Mouse (Mus musculus) layer of hippocampus, postnatal 25 days (tissue): Measurements from ENCODE around the gene Adh6b. TPM values are rescaled to one million over a fixed set of nuclear protein-coding genes. Genes with fewer than 3 reads are reported as not detected.
A peak's percentile ranks its signal among the peaks of the same experiment; 100 is the strongest.

ENCODE experiments used
- DNase-seq, 2 experiments: peaks; one replicate each; pipeline ENCODE4 v3.0.0; 2022; ENCODE audit warnings: mixed read lengths in 2 of 2, low spot score in 1 of 2; ENCODE audit errors: extremely low spot score in 1 of 2
- total RNA-seq, 2 experiments: library from RNA; stranded (reverse); gene quantifications; 2 replicates each; pipeline ENCODE4 v1.2.3; 2021

The Adh6b gene
- not detected for total RNA-seq

DNA sequence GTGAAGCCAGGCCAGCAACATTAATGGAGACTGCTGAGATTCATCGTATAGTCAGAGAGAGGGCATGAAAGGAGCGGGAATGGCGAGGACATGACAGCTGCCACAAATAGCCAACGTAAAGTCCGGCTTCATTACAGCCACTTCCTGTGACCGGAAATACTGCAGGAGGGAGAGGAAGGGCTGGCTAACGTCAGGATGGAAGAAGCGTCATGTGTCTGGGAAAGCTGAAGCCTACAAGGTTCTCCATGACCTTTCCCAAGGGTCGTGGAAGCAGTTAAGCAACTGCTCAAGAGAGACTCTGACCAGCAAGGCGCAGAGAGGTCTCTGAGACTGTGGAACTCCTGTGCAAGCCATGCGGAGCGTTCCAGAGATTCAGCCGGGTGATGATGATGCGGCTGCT is at the start of gene Adh6b:
TSS of gene Adh6b (plus strand) at position 305 of the 400 bp plus-strand sequence.
- DNase-seq: no peak

DNA sequence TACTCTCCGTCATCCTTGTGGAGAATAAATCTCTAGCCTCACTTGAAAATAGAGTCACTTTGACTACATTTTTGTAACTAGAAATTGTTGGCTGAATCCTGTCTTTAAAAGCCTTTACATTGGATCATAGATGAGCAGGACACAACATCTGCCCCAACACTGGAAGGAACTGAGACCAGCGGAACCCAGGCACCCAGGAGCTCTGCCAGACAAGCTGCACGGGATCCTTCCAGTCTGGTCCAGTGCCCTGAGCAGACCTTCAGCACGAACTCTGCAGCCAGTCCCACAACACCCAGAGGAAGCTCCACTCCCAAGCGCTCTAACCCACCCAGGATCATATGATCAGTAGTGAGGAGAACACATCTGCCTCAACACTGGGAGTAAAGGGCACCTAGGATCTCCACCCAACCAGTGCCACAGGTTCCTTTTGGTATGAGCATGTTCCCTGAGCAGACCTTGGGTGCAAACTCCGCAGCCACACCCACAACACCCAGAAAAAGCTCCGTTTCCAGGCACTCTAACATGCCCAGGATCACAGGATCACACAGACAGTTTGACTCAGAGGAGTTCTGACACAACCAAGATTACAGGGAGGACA is 48.2 kb upstream of the Adh6b start:
- no peak for DNase-seq

DNA sequence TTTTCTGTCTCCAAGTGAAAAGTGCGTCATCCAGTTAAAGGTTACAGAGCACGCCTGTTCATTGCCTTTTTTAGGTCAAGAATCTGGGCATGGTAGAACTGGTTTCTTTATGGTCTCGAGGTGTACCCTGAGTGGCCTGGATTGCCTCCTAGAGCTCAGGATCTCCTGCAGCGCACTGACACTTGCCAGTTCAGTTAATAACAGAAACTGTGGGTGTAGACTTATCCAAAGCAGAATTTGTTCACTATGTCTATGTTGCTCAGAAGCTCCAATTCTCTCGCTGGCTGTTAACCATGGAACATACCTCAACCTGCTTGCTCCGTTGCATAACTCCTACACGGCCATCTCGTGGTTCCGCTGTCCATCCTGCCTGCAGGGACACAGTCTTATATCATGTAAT is 41.4 kb upstream of the Adh6b start:
- no peak for DNase-seq

DNA sequence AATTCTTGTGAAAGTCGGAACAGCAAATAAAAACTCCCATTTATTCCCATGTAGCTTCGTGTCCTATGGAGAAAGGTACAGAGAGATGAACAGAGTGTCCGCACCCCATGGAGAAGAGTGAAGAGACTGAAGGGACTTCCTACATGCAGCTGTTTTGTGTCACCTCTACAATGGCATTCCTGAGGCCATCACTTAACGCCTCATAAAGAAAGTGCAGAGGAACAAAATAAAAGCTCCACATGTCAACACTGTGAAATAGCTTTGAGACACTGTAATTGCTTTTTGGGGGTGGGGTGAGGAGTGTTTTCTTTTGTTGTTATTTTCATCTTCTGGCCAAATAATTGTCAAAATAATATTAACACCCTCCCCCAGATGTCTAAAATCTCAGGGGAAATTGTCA is 38.9 kb upstream of the Adh6b start:
- DNase-seq: no peak

DNA sequence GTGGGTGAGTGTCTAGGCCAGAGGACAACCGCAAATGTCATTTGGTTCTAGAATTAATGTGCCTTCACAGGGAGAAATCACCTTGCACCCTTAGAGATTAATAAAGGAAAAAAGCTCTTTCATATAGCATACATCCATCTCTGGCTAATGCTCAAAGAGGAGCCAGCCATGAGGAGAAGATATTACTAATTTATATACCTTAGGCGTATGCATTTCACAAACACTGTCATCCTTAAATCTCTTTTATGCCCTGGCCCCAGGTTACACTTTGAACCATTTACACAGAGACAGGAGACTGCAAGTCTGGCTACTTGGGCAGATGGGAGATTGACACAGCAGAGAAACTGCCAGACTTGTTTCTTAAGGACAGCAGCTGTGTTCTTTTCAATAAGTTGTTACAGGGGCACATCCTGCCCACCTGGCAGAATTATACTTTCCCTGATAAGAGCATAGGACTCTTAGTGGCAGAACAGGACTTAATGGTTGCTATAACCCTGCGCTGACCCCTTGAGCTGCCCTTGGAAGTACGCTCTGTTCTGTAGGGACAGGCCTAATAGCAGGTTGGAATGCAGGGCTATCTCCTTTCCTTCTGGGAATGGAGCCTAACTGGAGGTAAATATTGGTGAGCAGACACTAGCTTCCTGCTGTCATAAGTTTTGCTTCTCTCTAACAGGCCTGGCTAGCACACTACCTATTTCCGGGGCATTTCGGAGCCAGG is 37.6 kb upstream of the Adh6b start:
- DNase-seq: no peak

DNA sequence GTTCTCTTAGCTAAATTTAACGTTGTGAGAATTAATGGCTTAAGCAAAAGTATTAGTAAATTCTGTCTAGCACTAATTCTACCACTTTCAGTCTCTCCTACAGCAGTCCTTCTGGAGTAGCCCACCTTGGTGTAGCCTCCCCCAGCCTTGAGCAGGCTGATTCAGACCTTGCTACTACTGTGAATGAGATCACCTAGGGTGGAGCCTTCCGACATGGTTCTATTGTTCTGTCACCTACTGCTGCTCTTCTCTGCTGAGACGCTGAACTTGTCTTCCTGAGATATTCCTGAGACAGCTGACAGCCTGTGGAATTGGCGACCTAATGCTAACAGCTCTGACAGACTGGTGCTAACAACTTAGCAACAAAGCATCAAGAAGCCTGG is 37.1 kb upstream of the Adh6b start:
- DNase-seq: no peak

DNA sequence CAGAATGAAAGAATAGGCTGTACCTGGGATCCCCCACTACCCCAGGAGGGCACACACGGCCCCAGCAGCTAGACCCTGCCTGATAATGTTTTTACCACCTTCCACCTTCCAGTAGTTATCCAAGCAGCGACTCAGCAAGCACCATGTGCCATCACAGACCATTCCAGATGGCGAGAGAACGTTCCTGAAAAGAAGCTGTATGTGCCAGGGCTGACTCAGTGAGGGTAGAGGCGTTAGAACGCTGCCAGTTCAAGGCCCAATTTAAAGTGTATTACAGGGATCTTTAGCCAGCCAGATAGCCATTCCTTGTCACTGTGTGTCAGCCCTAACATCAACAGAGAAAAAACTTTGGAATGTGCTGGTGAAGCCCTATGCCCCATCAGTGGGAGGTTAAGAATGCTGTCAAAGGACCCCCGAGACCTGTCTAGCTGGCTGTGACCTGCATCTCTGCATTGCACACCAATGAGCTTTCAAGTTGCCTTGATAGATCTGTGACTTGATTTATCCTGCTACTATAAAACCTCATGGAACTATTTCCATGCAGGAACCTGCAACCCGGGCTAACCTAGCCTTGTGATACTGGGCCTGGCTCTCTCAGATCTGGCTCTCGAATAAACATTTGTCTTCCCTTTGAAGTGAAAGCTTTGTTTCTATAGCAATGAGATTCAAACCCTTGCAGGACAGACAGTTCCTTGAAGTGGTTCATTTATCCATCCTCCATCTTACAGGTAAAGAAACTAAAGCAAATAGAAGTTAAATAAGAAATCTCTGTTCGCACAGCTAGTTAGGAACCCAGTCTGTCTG is 35.9 kb upstream of the Adh6b start:
- DNase-seq: peak in 1 of 2 experiments; percentile 6

DNA sequence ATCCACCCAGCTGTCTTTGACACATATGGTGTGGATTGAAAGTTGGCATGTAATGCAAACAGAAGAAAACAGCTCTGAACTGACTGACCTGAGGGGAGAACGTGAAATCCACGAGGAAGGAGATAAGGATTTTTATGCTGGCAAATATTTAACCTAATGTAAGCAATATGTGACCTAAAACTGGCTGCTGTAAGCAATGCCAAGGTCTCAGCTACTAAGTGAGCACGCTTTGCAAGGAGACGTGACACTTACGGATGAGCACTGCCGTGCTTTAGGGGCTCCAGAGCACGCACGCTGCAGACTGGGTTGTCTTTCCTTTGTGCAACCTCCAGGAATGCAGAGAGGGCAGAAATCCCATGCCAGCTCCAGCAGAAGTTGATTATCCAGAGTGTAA is 35.3 kb upstream of the Adh6b start:
- DNase-seq: no peak

DNA sequence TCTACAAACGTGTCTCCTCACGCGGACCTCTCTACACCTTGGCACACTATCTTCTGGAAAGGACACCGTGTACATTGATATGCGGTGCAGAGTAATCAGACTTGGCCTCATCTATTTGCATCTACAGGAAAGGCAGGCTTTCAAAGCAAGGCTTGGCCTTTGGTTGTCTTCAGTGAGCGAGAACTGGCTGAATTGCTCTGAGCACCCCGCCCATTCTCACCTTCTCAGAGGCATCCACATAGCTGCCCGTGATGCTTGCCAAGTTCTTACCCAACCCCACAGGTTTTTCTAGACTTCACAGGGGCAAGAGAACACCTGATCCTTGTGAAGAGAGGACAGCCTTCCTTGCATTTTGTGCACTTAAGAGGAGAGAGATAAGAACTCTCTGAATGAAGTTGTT is 31.7 kb upstream of the Adh6b start:
- no peak for DNase-seq

DNA sequence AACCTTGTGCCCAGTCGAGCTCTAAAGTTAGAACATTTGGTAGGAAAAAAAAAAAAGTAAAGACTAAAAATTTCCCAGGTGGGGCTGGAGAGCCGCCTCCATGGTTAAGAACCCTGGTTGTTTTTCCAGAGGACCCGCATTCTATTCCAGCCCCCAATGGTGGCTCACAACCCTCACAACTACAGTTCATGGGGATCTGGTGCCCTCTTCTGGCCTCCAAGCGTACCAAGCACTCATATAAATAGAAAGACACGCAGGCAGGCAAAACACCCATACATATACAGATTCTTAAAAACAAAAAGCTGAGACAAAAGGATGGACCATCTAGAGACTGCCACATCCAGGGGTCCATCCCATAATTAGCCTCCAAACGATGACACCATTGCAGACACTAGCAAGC is 30.6 kb upstream of the Adh6b start:
- no peak for DNase-seq

DNA sequence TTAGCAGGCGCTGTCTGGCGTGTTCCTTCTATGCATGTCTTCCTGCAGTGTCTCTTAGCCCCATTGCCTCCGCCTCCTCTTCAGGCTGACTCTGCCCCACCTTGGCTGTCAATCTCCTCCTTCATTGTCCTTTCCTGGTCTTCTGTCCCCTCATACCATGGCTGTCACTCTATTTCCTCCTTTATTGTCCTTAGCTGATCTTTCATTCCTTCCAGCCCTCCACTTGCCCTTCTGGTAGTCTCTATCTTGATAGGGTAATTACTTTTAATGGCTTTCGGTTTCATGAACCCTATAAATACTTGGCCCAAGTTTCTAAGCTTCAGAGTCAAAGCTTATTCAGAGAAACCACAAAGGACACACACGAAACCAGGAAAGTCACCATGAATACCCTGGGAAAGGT is 28.6 kb upstream of the Adh6b start, which contains the start of gene Adh6a:
TSS of gene Adh6a (plus strand) at position 322 of the 400 bp plus-strand sequence.
- no peak for DNase-seq

DNA sequence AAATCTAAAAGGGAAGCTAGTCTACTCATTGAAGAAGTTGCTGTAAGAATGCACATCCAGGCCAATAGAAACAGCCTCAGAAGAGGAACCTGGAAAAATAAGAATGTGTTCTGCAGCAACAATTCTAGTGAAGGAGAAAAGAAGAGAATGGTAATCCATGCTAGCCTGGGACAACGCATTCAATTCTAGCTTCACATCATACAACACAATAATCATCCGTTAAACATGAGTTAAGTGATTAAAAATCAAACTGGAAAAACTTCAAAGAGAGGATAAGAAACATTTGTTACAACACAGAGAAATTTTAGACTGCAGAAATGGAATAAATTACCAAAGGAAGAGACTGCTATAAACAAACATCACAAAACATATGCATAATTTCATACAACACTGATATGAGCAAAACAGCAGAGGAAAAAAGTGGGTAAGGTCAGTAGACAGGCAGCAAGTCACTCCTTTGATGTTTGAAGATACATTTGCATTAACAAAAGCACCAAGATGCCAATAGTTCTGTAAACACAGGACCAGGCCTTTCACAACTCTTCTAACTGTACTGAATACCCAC is 24.6 kb upstream of the Adh6b start:
- DNase-seq: no peak

DNA sequence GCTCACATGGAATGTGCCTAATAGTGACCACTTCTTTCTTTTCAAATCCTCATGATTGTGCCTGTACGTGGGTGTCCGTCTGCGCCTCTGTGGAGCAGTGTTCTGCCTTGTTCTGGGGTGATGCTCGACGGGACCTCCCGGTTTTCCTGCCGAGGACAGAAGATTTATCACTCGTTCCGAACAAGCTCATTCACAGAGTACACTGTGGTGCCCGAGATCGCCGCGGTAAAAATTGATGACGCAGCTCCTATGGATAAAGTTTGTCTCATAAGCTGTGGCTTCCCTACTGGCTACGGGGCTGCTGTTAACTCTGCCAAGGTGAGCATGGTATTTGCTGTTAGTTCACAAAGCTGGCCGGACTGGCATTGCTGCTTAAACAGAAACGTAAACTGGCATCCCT is 16.6 kb upstream of the Adh6b start:
- DNase-seq: no peak

DNA sequence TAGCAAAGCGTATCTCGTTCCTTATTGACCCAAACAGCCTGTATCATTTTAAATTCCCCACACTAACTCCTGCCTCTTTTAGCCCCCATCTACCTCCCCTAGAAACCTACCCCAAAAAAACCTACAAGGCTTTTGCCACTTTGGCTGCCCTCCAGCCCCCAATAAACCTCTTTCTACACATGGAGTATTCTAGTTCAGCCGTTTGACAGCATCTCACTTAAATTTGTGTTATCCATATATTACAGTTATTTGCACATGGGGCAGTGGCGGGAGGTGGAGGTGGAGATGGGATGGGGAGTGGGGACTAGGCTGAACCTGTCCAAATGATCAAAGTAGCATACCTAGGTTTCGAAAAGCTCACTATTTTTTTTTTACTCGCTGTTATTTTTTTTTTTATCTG is 16.1 kb upstream of the Adh6b start:
- no peak for DNase-seq

DNA sequence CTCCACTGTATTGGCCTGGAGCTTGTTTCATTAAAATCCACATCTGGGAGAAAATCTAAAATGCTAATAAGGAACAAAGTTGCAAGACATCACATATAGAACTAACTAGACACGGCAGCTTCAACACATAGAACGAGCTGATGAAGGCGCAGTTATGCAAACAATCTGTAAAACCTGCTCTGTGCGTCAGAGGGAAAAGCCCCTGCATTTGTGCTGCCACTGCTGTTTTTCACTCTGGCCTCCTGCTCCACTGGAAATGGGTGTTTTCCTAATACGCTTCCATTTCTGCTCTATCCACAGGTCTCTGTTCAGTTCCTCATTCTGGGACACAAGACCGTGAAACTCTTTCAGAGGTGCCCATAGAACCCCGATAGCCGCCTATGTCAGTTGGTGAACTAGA is 7.7 kb upstream of the Adh6b start:
- DNase-seq: no peak

DNA sequence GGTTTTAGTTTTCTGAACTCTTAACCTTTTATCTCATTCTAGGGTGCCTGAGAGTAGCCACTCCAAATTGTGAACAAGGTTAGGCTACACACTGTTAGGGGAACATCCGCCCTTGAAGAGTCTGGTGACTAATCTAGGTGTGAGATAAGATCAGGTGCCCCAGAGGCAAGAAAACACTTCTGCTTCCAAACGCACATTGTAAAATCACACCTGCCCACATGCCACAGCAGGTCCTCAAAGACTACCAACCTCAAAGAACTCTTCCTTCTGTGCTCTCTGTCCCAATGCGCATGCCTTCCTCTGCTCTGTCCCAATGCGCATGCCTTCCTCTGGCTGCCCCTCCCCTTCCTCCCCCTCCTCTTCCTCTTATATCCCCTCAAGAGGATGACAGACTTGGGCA is 7.3 kb upstream of the Adh6b start:
- no peak for DNase-seq

DNA sequence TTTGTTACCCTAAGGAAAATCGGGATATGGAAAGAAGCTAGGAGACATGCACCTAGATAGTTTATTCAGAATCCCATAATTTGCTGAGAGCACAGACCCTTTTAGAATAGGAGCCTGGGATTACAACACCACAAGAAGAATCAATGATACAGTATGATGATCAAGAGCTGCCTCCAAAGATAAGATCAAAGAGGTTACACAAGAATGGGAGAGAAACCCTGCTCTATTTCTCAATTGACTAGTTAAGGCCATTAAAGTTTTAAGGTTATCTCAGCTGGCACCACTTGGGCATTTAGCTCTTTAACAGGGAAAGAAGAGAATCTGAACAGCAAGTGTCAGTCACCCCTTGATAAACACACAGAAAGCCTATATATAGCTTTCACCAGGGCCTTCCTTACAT is 6.0 kb upstream of the Adh6b start:
- no peak for DNase-seq

DNA sequence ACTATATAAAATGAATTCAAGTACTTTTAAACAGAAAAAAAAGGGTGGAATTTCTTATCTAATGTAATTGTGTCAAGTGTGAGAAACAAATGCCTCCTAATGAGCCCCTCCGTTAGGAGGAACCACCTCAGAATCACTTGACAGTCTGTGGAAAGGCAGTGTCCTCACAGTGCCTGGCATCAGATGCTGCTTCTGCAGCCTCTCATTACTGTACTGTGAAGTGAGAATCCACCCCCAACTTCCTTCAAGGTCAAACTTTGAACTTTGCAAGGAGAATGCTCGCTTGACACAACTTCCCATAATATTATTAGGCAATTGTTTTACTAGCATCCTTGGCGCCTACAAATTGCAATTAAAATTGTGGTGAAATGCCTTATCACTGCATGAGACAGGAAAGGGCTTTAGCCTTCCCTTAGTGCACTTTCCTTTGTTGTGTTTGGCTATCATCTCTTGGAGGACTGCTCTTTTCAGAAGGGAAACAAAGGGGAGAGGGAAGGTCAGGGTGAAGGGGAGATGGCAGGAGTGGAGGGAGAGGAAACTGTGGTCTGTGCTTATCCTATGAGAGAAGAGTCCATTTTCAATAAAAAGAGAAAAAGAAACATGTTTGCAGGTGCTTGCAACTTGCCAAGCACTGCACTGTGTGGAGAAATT is 5.3 kb upstream of the Adh6b start:
- no peak for DNase-seq

DNA sequence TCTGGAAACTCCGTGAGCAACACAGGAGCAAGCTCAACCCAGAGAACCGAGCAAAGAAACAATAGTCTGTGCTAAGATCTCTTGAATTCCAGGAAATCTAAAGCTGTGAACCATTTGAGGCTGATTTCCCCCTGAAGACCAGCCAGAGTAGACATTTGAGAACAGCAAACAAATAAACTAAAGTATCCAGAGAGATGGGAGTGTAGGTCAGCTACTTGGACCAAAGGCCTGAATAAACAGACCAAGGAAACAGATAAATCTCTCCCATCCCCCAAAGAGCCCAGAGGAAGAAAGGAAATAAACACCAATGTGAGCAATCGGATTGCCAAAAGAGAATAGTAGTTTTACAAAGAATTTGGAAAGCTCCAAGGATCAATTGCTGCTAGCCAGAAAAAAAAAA is 5.5 kb downstream of the Adh6b start:
- DNase-seq: no peak

DNA sequence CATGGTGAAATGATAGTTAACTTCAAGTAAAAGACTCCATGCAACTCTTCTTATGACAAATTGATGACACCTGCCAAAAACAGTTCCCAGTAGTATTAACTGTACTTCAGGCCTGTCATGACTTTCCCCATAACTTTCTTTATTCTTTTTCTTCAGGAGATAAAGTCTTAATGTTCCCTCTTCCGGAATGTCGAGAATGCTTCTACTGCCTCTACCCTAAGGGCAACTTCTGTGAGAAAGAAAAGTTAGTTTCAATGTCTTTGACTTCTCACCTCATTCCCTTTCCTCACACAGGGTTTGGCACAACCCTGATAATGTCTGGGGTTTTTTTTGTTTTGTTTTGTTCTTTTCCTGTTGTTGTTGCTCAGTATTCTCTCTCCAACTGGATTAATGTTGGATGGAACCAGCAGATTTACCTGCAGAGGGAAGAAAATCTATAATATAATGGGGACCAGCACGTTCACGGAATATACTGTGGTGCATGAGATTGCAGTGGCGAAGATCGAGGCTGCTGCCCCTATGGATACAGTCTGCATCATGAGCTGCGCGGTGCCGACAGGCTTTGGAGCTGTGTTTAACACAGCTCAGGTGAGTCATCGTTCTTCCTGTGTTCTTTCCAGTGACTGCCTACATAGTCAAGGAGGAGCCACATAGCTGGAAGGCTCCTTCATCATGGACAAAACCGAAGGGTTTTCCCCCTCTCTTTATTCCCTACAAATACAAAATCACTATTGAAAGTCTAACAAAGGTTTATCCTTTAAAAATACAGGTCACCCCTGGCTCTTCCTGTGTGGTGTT is 10.6 kb downstream of the Adh6b start:
- DNase-seq: no peak
